Mouse (Mus musculus) brain, adult 10 weeks (tissue): ENCODE results near the gene Gabrg1. TPM values are rescaled to one million over a fixed set of nuclear protein-coding genes. Genes with fewer than 3 reads are reported as not detected.

Experiments used
- polyA plus RNA-seq: library from polyadenylated mRNA; stranded (reverse); fragments of 350-450 nt; fragmentation: Illumina TruSeq; extraction: RNeasy Lipid Tissue Mini Kit (QIAGEN cat#74804); gene quantifications from one replicate; pipeline ENCODE4 v1.2.3, GENCODE M21; 2015; ENCODE audit warnings: low read depth, low replicate concordance

The Gabrg1 gene
- polyA plus RNA-seq: 24.1 TPM

GRCm38 (mm10) chr5:70842192-70843095 is at the start of gene Gabrg1:
Gene Gabrg1 (minus strand): TSS chr5:70842617.

